Mouse (Mus musculus): ENCODE results near the gene Zfp853.

- no peak for TF ChIP-seq CTCF (IDR thresholded peaks at IDR 0.05; ENCODE audit: borderline replicate concordance, control insufficient read depth, extremely low read depth, insufficient read depth, low read length, poor library complexity)
- no peak for TF ChIP-seq POLR2A (IDR thresholded peaks at IDR 0.05; ENCODE audit: control insufficient read depth, extremely low read depth, insufficient read depth, low read length, poor library complexity)
Measured at GRCm38 (mm10) chr5:143255802-143256201, 37.6 kb downstream of the Zfp853 start.

Measured in thymus, adult 2 months (tissue).